Mouse (Mus musculus) E14TG2a.4 (cell line): ENCODE measurements around the gene Trp53bp2.

Experiments
- CTCF ChIP-seq: conservative IDR thresholded peaks from 2 replicates; pipeline ENCODE4 v1.5.1; 2014; ENCODE audit warnings: low read length
- NANOG ChIP-seq: IDR thresholded peaks from 2 replicates; pipeline ENCODE4 v1.6.1; 2014; ENCODE audit warnings: borderline replicate concordance, low read length, mixed read lengths

GRCm38 (mm10) chr1:182378205-182378835, 30.7 kb upstream of the Trp53bp2 start:
- TF ChIP-seq CTCF (no peak), NANOG (no peak)
